Comparison of ENCODE assay signal across 8 mouse cellular contexts in the genomic region with DNA sequence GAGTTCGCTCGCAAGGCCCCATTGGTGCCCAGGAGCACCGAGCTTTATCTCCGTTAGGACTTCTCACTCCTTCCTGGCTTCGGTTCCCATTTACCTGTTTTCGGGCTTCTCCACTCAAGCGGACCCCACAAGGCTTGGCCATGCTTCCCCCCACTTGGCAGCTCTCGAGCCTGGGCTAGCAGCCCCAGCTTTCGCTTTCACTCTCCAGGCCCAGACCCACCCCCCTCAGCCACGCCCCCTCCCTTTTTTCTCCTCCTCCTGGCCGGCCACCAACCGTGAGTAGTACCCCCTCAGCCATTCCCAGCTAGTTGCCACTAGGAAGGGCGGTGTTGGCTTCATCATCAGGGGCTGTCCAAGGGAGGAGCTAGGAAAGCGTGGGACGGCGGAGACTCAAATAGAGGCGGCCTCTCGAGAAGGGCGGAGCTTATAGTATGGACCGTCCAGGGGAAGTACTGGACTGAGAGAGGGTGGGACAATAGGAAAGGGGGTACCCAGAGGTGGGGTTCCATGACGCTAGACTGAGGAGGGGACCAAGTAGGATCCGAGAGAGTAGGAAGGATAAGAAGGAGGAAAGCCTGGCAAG. TPM values are rescaled to one million over a fixed set of nuclear protein-coding genes. Genes with fewer than 3 reads are reported as not detected.
A peak's percentile ranks its signal among the peaks of the same experiment; 100 is the strongest.
DNase-seq lines count a peak whose midpoint lies in the region; ATAC-seq and TF ChIP-seq lines count a peak whose summit lies in the region.

A gene (minus strand): TSS at position 366 of the 583 bp plus-strand sequence.

- intact Hi-C loops in heart, postnatal 25 days (cut with DNase I): loop anchor here (2.0 kb wide), 1 partner anchor 28 kb away; no protein-coding TSS in a partner anchor

- H3K27ac ChIP-seq in ES-E14 (ENCODE audit: insufficient read depth, low read depth, low read length, poor library complexity, severe bottlenecking): peak within 1 kb of the TSS; percentile 75
- H3K27ac ChIP-seq in forebrain, embryonic 15.5 days (replicated peaks): peak within 1 kb of the TSS; percentile 94

- peaks cover 11% of the 10 kb centered on the region; the same call in 1 of the 2 replicates for H3K36me3 ChIP-seq in ES-E14 (ENCODE audit: control insufficient read depth, insufficient read depth, low read length, poor library complexity, severe bottlenecking)
- peaks cover 13% of the 10 kb centered on the region for H3K36me3 ChIP-seq in forebrain, embryonic 15.5 days

- TF ChIP-seq POLR2A in lung, adult 2 months (IDR thresholded peaks at IDR 0.05; ENCODE audit: borderline replicate concordance, extremely low read depth, low read depth, low read length): peak; percentile 71; the same call in 1 of the 2 replicates

- peaks cover 0 to 3% of the 10 kb centered on the region in 2 experiments; a peak in 1 of 4 replicates for H3K4me1 ChIP-seq in ES-E14 (ENCODE audit: control insufficient read depth in 2 of 2, insufficient read depth in 2 of 2, low read length in 2 of 2, poor library complexity in 1 of 2)
- H3K4me1 ChIP-seq in forebrain, embryonic 15.5 days: peaks cover 34% of the 10 kb centered on the region
- H3K4me1 ChIP-seq in lung, adult 2 months (ENCODE audit: control insufficient read depth, insufficient read depth, low read length): peaks cover 18% of the 10 kb centered on the region

- in situ Hi-C loops in ES-E14 (cut with MboI; ENCODE audit: low sequenced_read_pairs in 2 of 2, unreplicated experiment in 2 of 2): loop anchor here in 1 of 2 experiments (5.0 kb wide), 1 partner anchor 49 kb away; a partner anchor contains a TSS

- no peaks in the 10 kb centered on the region for H3K27me3 ChIP-seq in forebrain, embryonic 15.5 days

- H3K4me3 ChIP-seq in ES-E14 (ENCODE audit: insufficient read depth in 1 of 2, low read depth in 1 of 2, low read length in 2 of 2, poor library complexity in 1 of 2, severe bottlenecking in 1 of 2): peak within 1 kb of the TSS; percentile 81 to 86
- peak within 1 kb of the TSS; percentile 68 for H3K4me3 ChIP-seq in forebrain, embryonic 15.5 days
- H3K4me3 ChIP-seq in lung, adult 2 months (replicated peaks; ENCODE audit: extremely low read depth, low read depth, low read length): peak within 1 kb of the TSS; percentile 87

- peak; percentile 97 for DNase-seq in ES-E14 (ENCODE audit: low read depth, low spot score)
- DNase-seq in cerebellum, adult 11-12 months: peak; percentile 89
- DNase-seq in heart, postnatal 25 days (ENCODE audit: low spot score): peak; percentile 96
- DNase-seq in layer of hippocampus, adult 18-20 months (ENCODE audit: low spot score in 2 of 2): peak; percentile 88 to 93
- DNase-seq in lung, adult 2 months: peak; percentile 91
- peak; percentile 73 for DNase-seq in thymus, postnatal 0 days (ENCODE audit: low spot score)

- WGBS in forebrain, embryonic 15.5 days: under 1% methylated on average over 22 of the region's 22 CpGs
- WGBS in lung, adult 2 months: under 1% methylated on average over 22 of the region's 22 CpGs

- ATAC-seq in forebrain, embryonic 15.5 days (replicated peaks): peak; percentile 97
- peak; percentile 86 for ATAC-seq in neutrophil, adult 5-6 weeks (ENCODE audit: extremely low read depth, insufficient number of reproducible peaks, low FRiP score, poor library complexity, severe bottlenecking)

- TF ChIP-seq CTCF in lung, adult 2 months (IDR thresholded peaks at IDR 0.05; ENCODE audit: insufficient read depth, low read length): no peak

- H3K4me2 ChIP-seq in forebrain, embryonic 15.5 days (replicated peaks): peak within 1 kb of the TSS; percentile 96

- no peaks in the 10 kb centered on the region for H3K9me3 ChIP-seq in ES-E14 (ENCODE audit: control insufficient read depth, insufficient read depth, low read depth, low read length)
- no peaks in the 10 kb centered on the region for H3K9me3 ChIP-seq in forebrain, embryonic 15.5 days

- H3K9ac ChIP-seq in ES-E14 (ENCODE audit: insufficient read depth, low read depth, low read length, poor library complexity, severe bottlenecking): peak within 1 kb of the TSS; percentile 85
- peak within 1 kb of the TSS; percentile 80 for H3K9ac ChIP-seq in forebrain, embryonic 15.5 days (replicated peaks)

TF ChIP-seq in ES-E14, 5 proteins besides CTCF, POLR2A, EP300 and RAD21:
- TF ChIP-seq ZC3H11A (IDR thresholded peaks at IDR 0.05; ENCODE audit: borderline replicate concordance, low read depth, low read length) (no peak), MAFK (IDR thresholded peaks at IDR 0.05; ENCODE audit: insufficient read depth, low read depth, low read length) (no peak), CHD2 (IDR thresholded peaks at IDR 0.05; ENCODE audit: low read depth, low read length) (no peak), ZNF384 (IDR thresholded peaks at IDR 0.05; ENCODE audit: low read depth, low read length) (no peak), HCFC1 (IDR thresholded peaks at IDR 0.05; ENCODE audit: borderline replicate concordance, insufficient read depth, low read length) (no peak)

RNA-seq across cellular contexts. Expression of the gene that starts here (rescaled TPM):
- total RNA-seq in ES-E14 (2012; rRNA removed): 44.0 and 74.3 TPM in 2 replicates
- polyA plus RNA-seq in forebrain, embryonic 15.5 days (2015; fragmentation: Nextera tagmentation; extraction: Ambion mirVana): 187 and 211 TPM in 2 replicates
- 100 to 1,000 TPM in 1 of 2 experiments, 10 to 100 TPM in 1; 93.4 to 101 TPM for total RNA-seq in heart, postnatal 25 days (2021)
- total RNA-seq in layer of hippocampus, adult 18-20 months (2021): 10 to 100 TPM; 53.7 to 57.4 TPM
- 45.0 and 60.5 TPM in 2 replicates for polyA plus RNA-seq in lung, adult 2 months (2012; rRNA removed)
- total RNA-seq in neutrophil, adult 5-6 weeks (2017): 164 and 175 TPM in 2 replicates
- polyA plus RNA-seq in thymus, postnatal 0 days (2015; fragmentation: Nextera tagmentation; extraction: Ambion mirVana): 604 and 625 TPM in 2 replicates

Comparison
In these comparisons a context has a peak if more than half of its experiments do, and no peak if none do; other contexts are left out.
1. Peak in every context shown above with its lines: DNase-seq, ATAC-seq, H3K4me3 ChIP-seq and H3K27ac ChIP-seq.